Mouse (Mus musculus) stomach, postnatal 0 days (tissue): ENCODE measurements at regions not wholly inside any gene's neighbourhood (a gene's known extent, or its start where the extent isn't known, plus 50 kb on each side); places are given as distances from the start of the nearest gene placed in this dataset.

Source experiments
- CTCF ChIP-seq: IDR thresholded peaks from 2 replicates; pipeline ENCODE4 v1.5.1; 2016; ENCODE audit warnings: antibody characterized with exemption, low read depth, mild to moderate bottlenecking, moderate library complexity
- EP300 ChIP-seq: optimal IDR thresholded peaks from 2 replicates; pipeline ENCODE3; 2016; ENCODE audit warnings: antibody characterized with exemption

GRCm38 (mm10) chr8:115618049-115618760 is 89.4 kb downstream of the Maf start:
- TF ChIP-seq CTCF (no peak), EP300 (no peak)
